Mouse (Mus musculus): ENCODE data around the gene 0610009B22Rik. TPM values are rescaled to one million over a fixed set of nuclear protein-coding genes. Genes with fewer than 3 reads are reported as not detected.

The 0610009B22Rik gene
- polyA plus RNA-seq, 1 experiment: not detected

GRCm38 (mm10) chr11:51662632-51663031 lies 26.0 kb downstream of the 0610009B22Rik start:
- H3K4me3 ChIP-seq (ENCODE audit: insufficient read depth, low read depth, low read length): no peak overlapping the region
- no peak for TF ChIP-seq POLR2A (IDR thresholded peaks at IDR 0.05; ENCODE audit: insufficient read depth, low read depth, low read length)
- no peak for TF ChIP-seq CTCF (IDR thresholded peaks at IDR 0.05; ENCODE audit: insufficient read depth, low read depth, low read length)
- peaks cover 9% of the 10 kb centered on the region for H3K4me1 ChIP-seq (ENCODE audit: control insufficient read depth, insufficient read depth, low read length)
- 67% methylated on average over 7 of the region's 7 CpGs for WGBS
- H3K27ac ChIP-seq (ENCODE audit: insufficient read depth, low read depth, low read length): no peak overlapping the region

DNA sequence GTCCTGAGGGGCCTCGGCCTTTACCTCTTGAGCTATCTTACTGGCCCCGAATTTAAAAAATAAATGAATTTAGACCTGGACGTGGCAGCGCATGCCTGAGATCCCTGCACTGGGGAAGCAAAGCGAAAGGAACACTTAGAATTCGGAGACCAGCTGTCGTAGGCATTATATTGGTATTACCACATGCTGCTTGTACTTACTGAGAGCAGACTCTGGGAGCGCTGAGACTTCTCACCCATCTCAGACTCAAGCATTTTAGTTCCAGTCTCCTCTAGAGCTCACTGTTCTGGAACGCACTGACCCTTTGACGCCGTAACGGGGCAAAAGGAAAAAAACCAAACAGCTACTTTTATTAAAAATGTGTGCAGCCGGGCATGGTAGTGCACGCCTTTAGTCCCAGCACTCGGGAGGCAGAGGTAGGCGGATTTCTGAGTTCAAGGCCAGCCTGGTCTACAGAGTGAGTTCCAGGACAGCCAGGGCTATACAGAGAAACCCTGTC lies 26.8 kb downstream of the 0610009B22Rik start:
- no peak overlapping the region for H3K27ac ChIP-seq (ENCODE audit: insufficient read depth, low read depth, low read length)
- WGBS: 85% methylated on average over 16 of the region's 16 CpGs

DNA sequence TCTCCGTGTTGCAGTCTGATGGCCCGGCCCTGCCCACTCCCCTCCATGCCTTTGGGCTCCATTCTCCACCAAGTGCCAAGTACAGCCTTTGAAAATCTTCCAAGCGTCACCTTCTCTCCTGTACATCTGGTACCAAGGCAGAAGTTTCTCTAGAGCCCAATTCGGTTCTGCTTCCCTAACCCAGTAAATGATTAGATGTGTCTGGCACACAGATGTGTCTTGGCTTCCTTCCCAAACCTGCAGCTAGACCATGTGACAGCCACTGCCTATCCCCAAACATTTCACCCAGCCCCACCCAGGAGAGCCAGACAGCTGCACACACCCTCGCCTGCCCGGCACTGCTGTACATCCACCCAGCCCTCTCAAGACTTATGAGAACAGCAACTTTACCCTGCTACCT lies 30.0 kb downstream of the 0610009B22Rik start:
- no peak overlapping the region for H3K27ac ChIP-seq (ENCODE audit: insufficient read depth, low read depth, low read length)
- TF ChIP-seq POLR2A (IDR thresholded peaks at IDR 0.05; ENCODE audit: insufficient read depth, low read depth, low read length) (no peak), CTCF (IDR thresholded peaks at IDR 0.05; ENCODE audit: insufficient read depth, low read depth, low read length) (no peak)
- no peak overlapping the region for H3K4me3 ChIP-seq (ENCODE audit: insufficient read depth, low read depth, low read length)
- WGBS: 38% methylated on average over 6 of the region's 6 CpGs
- H3K4me1 ChIP-seq (ENCODE audit: control insufficient read depth, insufficient read depth, low read length): peaks cover 9% of the 10 kb centered on the region

More for the DNA sequence above, 26.8 kb downstream of the 0610009B22Rik start:
- no peak overlapping the region for H3K4me3 ChIP-seq (ENCODE audit: insufficient read depth, low read depth, low read length)
- TF ChIP-seq CTCF (IDR thresholded peaks at IDR 0.05; ENCODE audit: insufficient read depth, low read depth, low read length) (no peak), POLR2A (IDR thresholded peaks at IDR 0.05; ENCODE audit: insufficient read depth, low read depth, low read length) (no peak)
- peaks cover 9% of the 10 kb centered on the region for H3K4me1 ChIP-seq (ENCODE audit: control insufficient read depth, insufficient read depth, low read length)

DNA sequence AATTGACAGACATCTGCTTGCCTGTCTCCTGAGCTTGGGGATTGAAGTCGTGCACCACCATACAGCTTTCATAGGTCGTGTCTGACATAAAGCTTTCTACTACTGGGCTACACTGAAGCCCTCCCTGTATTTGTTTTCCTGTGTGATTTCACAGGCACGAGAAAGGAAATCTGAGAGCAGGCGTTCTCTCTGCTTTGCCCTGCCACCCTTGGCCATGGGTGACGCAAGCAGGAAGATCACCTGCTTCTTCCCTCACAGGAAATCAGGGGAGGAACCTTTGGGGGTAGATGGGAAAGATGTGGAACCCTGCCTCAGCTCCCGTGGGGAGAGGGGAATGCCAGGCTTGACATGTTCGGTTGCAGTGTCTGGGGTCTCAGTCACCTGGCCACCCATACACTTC lies 30.4 kb downstream of the 0610009B22Rik start:
- Histone ChIP-seq H3K4me3 (ENCODE audit: insufficient read depth, low read depth, low read length) (no peak overlapping the region), H3K4me1 (ENCODE audit: control insufficient read depth, insufficient read depth, low read length) (peaks cover 9% of the 10 kb centered on the region), H3K27ac (ENCODE audit: insufficient read depth, low read depth, low read length) (no peak overlapping the region)
- no peak for TF ChIP-seq CTCF (IDR thresholded peaks at IDR 0.05; ENCODE audit: insufficient read depth, low read depth, low read length)
- no peak for TF ChIP-seq POLR2A (IDR thresholded peaks at IDR 0.05; ENCODE audit: insufficient read depth, low read depth, low read length)
- 58% methylated on average over 7 of the region's 7 CpGs for WGBS

- Histone ChIP-seq H3K4me3 (ENCODE audit: insufficient read depth, low read depth, low read length) (no peak overlapping the region), H3K4me1 (ENCODE audit: control insufficient read depth, insufficient read depth, low read length) (peaks cover 9% of the 10 kb centered on the region), H3K27ac (ENCODE audit: insufficient read depth, low read depth, low read length) (no peak overlapping the region)
- TF ChIP-seq POLR2A (IDR thresholded peaks at IDR 0.05; ENCODE audit: insufficient read depth, low read depth, low read length) (no peak), CTCF (IDR thresholded peaks at IDR 0.05; ENCODE audit: insufficient read depth, low read depth, low read length) (0 out of 2 replicates have a peak, but pooled peaks have one; percentile 5)
- 88% methylated on average over 10 of the region's 10 CpGs for WGBS
Measured at GRCm38 (mm10) chr11:51656798-51657521, 31.7 kb downstream of the 0610009B22Rik start.

GRCm38 (mm10) chr11:51654891-51655290 lies 33.8 kb downstream of the 0610009B22Rik start:
- H3K4me1 ChIP-seq (ENCODE audit: control insufficient read depth, insufficient read depth, low read length): peaks cover 20% of the 10 kb centered on the region
- no peak overlapping the region for H3K27ac ChIP-seq (ENCODE audit: insufficient read depth, low read depth, low read length)
- H3K4me3 ChIP-seq (ENCODE audit: insufficient read depth, low read depth, low read length): no peak overlapping the region
- TF ChIP-seq CTCF (IDR thresholded peaks at IDR 0.05; ENCODE audit: insufficient read depth, low read depth, low read length) (no peak), POLR2A (IDR thresholded peaks at IDR 0.05; ENCODE audit: insufficient read depth, low read depth, low read length) (no peak)
- 96% methylated on average over 3 of the region's 3 CpGs for WGBS

DNA sequence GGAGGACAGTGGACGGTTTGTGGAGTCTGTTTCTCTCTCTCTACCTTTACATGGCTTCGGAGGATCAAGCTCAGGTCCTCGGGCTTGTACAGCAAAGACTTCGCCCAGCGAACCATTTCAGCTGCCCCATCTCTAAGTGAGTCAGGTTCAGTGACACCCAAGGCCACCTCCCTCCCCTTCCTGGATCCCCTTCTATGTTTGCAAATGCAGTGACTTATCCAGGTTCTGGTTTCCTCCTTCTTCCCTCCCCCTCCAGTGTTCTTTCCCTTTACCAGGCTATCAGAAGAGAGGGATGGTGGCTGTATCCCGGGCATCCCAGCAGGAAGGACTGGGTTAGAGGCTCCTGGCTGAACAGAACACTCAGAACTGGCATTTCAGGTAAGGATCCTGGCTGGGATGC lies 34.9 kb downstream of the 0610009B22Rik start:
- no peak overlapping the region for H3K4me3 ChIP-seq (ENCODE audit: insufficient read depth, low read depth, low read length)
- WGBS: 89% methylated on average over 6 of the region's 6 CpGs
- no peak overlapping the region for H3K27ac ChIP-seq (ENCODE audit: insufficient read depth, low read depth, low read length)
- peaks cover 25% of the 10 kb centered on the region for H3K4me1 ChIP-seq (ENCODE audit: control insufficient read depth, insufficient read depth, low read length)
- no peak for TF ChIP-seq CTCF (IDR thresholded peaks at IDR 0.05; ENCODE audit: insufficient read depth, low read depth, low read length)
- no peak for TF ChIP-seq POLR2A (IDR thresholded peaks at IDR 0.05; ENCODE audit: insufficient read depth, low read depth, low read length)

GRCm38 (mm10) chr11:51652889-51653418 lies 35.7 kb downstream of the 0610009B22Rik start:
- H3K4me1 ChIP-seq (ENCODE audit: control insufficient read depth, insufficient read depth, low read length): peaks cover 25% of the 10 kb centered on the region
- H3K4me3 ChIP-seq (ENCODE audit: insufficient read depth, low read depth, low read length): no peak overlapping the region
- 91% methylated on average over 4 of the region's 4 CpGs for WGBS
- no peak for TF ChIP-seq POLR2A (IDR thresholded peaks at IDR 0.05; ENCODE audit: insufficient read depth, low read depth, low read length)
- TF ChIP-seq CTCF (IDR thresholded peaks at IDR 0.05; ENCODE audit: insufficient read depth, low read depth, low read length): no peak
- no peak overlapping the region for H3K27ac ChIP-seq (ENCODE audit: insufficient read depth, low read depth, low read length)
